7 mouse cellular contexts compared by ENCODE assay signal in genomic region chr17:45549617-45550181, GRCm38 (mm10). TPM values are rescaled to one million over a fixed set of nuclear protein-coding genes. Genes with fewer than 3 reads are reported as not detected.
DNase-seq lines count a peak whose midpoint lies in the region; ATAC-seq and TF ChIP-seq lines count a peak whose summit lies in the region.

TSS of gene Tmem151b (minus strand) at chr17:45549677.

- H3K4me2 ChIP-seq in lung, postnatal 0 days (replicated peaks; ENCODE audit: low read depth, low read length), result peak within 1 kb of the TSS; percentile 95
- peak within 1 kb of the TSS; percentile 99 for H3K4me2 ChIP-seq in heart, postnatal 0 days (ENCODE audit: low read depth, low read length)
- peak within 1 kb of the TSS; percentile 71 for H3K4me2 ChIP-seq in limb, embryonic 12.5 days

- H3K27ac ChIP-seq in lung, postnatal 0 days (ENCODE audit: low read length), result no peak within 1 kb of the TSS
- H3K27ac ChIP-seq in heart, postnatal 0 days (ENCODE audit: low read depth), result no peak within 1 kb of the TSS
- peak within 1 kb of the TSS; percentile 90 for H3K27ac ChIP-seq in limb, embryonic 12.5 days

- no peak for TF ChIP-seq POLR2A in lung, adult 2 months (IDR thresholded peaks at IDR 0.05; ENCODE audit: borderline replicate concordance, extremely low read depth, low read depth, low read length)

- H3K36me3 ChIP-seq in lung, postnatal 0 days (ENCODE audit: insufficient read depth, low read length), result no peaks in the 10 kb centered on the region
- H3K36me3 ChIP-seq in heart, postnatal 0 days (replicated peaks; ENCODE audit: control insufficient read depth, insufficient read depth, low read length), result no peaks in the 10 kb centered on the region
- peaks cover 20% of the 10 kb centered on the region for H3K36me3 ChIP-seq in limb, embryonic 12.5 days

- H3K27me3 ChIP-seq in lung, postnatal 0 days (replicated peaks; ENCODE audit: insufficient read depth, low read length), result peaks cover 48% of the 10 kb centered on the region
- H3K27me3 ChIP-seq in heart, postnatal 0 days (ENCODE audit: control insufficient read depth, insufficient read depth, low read length), result peaks cover 69% of the 10 kb centered on the region
- H3K27me3 ChIP-seq in limb, embryonic 12.5 days, result peaks cover 57% of the 10 kb centered on the region

- ATAC-seq in lung, postnatal 0 days, result peak; percentile 11; the same call in 1 of the 2 replicates
- ATAC-seq in heart, postnatal 0 days (ENCODE audit: insufficient read depth, low read depth), result no peak
- ATAC-seq in limb, embryonic 12.5 days (ENCODE audit: insufficient number of reproducible peaks, insufficient read depth, low FRiP score, low TSS enrichment, low read depth), result no peak

- H3K4me1 ChIP-seq in lung, postnatal 0 days (ENCODE audit: insufficient read depth, low read depth, low read length), result 0 out of 2 replicates have a peak, but pooled peaks cover 8% of the 10 kb centered on the region
- H3K4me1 ChIP-seq in lung, adult 2 months (ENCODE audit: control insufficient read depth, insufficient read depth, low read length), result peaks cover 5% of the 10 kb centered on the region
- peaks cover 22% of the 10 kb centered on the region for H3K4me1 ChIP-seq in heart, postnatal 0 days (ENCODE audit: control insufficient read depth, insufficient read depth)
- peaks cover 32% of the 10 kb centered on the region for H3K4me1 ChIP-seq in limb, embryonic 12.5 days (replicated peaks)

- no peak for TF ChIP-seq CTCF in lung, postnatal 0 days (IDR thresholded peaks at IDR 0.05)
- TF ChIP-seq CTCF in lung, adult 2 months (IDR thresholded peaks at IDR 0.05; ENCODE audit: insufficient read depth, low read length), result no peak
- no peak for TF ChIP-seq CTCF in heart, postnatal 0 days (IDR thresholded peaks at IDR 0.05; ENCODE audit: low read depth)

- DNase-seq in lung, postnatal 0 days (ENCODE audit: low spot score), result no peak
- no peak for DNase-seq in lung, adult 2 months
- DNase-seq in cerebellum, postnatal 10 days, result peak; percentile 94 to 96
- DNase-seq in heart, postnatal 0 days (ENCODE audit: low spot score), result no peak
- peak; percentile 74 for DNase-seq in retina, postnatal 1 day
- DNase-seq in spleen, postnatal 10 days (ENCODE audit: low spot score in 2 of 2), result no peak

- peak within 1 kb of the TSS; percentile 49 for H3K4me3 ChIP-seq in lung, postnatal 0 days (ENCODE audit: low read depth, low read length)
- H3K4me3 ChIP-seq in lung, adult 2 months (replicated peaks; ENCODE audit: extremely low read depth, low read depth, low read length), result no peak within 1 kb of the TSS
- peak within 1 kb of the TSS; percentile 62 for H3K4me3 ChIP-seq in heart, postnatal 0 days (ENCODE audit: low read depth, low read length)
- H3K4me3 ChIP-seq in limb, embryonic 12.5 days (replicated peaks), result peak within 1 kb of the TSS; percentile 85

- TF ChIP-seq EP300 in lung, postnatal 0 days (IDR thresholded peaks at IDR 0.05), result no peak
- TF ChIP-seq EP300 in heart, postnatal 0 days (IDR thresholded peaks at IDR 0.05; ENCODE audit: low read depth), result no peak

- H3K9me3 ChIP-seq in lung, postnatal 0 days (ENCODE audit: low read length), result no peaks in the 10 kb centered on the region
- H3K9me3 ChIP-seq in heart, postnatal 0 days (replicated peaks; ENCODE audit: control insufficient read depth, low read length), result no peaks in the 10 kb centered on the region
- H3K9me3 ChIP-seq in limb, embryonic 12.5 days, result no peaks in the 10 kb centered on the region

- 0% methylated on average over 12 of the region's 29 CpGs for WGBS in lung, postnatal 0 days
- 3% methylated on average over 15 of the region's 29 CpGs for WGBS in lung, adult 2 months
- WGBS in heart, postnatal 0 days, result 2% methylated on average over 11 of the region's 29 CpGs
- under 1% methylated on average over 16 of the region's 29 CpGs for WGBS in limb, embryonic 12.5 days

- H3K9ac ChIP-seq in lung, postnatal 0 days (replicated peaks; ENCODE audit: low read depth), result no peak within 1 kb of the TSS
- H3K9ac ChIP-seq in heart, postnatal 0 days (replicated peaks; ENCODE audit: low read depth, low read length), result peak within 1 kb of the TSS; percentile 50
- H3K9ac ChIP-seq in limb, embryonic 12.5 days (replicated peaks), result peak within 1 kb of the TSS; percentile 94

RNA-seq across cellular contexts. Expression of gene Tmem151b, which starts in this region (rescaled TPM):
- polyA plus RNA-seq in lung, postnatal 0 days (2015; fragmentation: Nextera tagmentation; extraction: Ambion mirVana), result 0.07 and 0.12 TPM in 2 replicates
- 0.11 and 0.17 TPM in 2 replicates for polyA plus RNA-seq in lung, adult 2 months (2012; rRNA removed)
- 0.73 and 0.95 TPM in 2 replicates for total RNA-seq in heart, postnatal 0 days (2014; rRNA removed; ENCODE audit: low replicate concordance)
- 0.04 and 0.16 TPM in 2 replicates for polyA plus RNA-seq in heart, postnatal 0 days (2015; fragmentation: Nextera tagmentation; extraction: Ambion mirVana)
- 7.7 and 9.7 TPM in 2 replicates for polyA plus RNA-seq in limb, embryonic 12.5 days (2016; fragmentation: Nextera tagmentation; extraction: Ambion mirVana)

Comparison
In these comparisons a context has a peak if more than half of its experiments do, and no peak if none do; other contexts are left out.
1. Peak in ATAC-seq, H3K4me3 ChIP-seq and H3K4me2 ChIP-seq in lung, postnatal 0 days; RNA of the gene not detected or under 1 TPM.
2. DNase-seq: peak in cerebellum, postnatal 10 days (2 of 2) and retina, postnatal 1 day (single experiment); none in lung, postnatal 0 days (single experiment), lung, adult 2 months (single experiment), heart, postnatal 0 days (single experiment) and spleen, postnatal 10 days (0 of 2).
3. Peak in every context shown above with its lines, with median percentiles within 50 percentile points of each other: H3K4me2 ChIP-seq.